Comparison of ENCODE assay signal across 28 mouse cellular contexts in genomic region chr11:51044776-51045175, GRCm38 (mm10). TPM values are rescaled to one million over a fixed set of nuclear protein-coding genes. Genes with fewer than 3 reads are reported as not detected.
"Had no signal": no experiment of that assay in that cellular context is flagged by ENCODE, and none has a peak within 500 bp of the region (broad histone marks: within the 10 kb centered on the region; RNA-seq: fewer than 3 reads in every experiment).

No protein-coding gene starts in this region.

RNA-seq across cellular contexts. Expression of gene Olfr1375, which starts 3.1 kb away (rescaled TPM):
- polyA plus RNA-seq: limb, embryonic 10.5 days; limb, embryonic 11.5 days; limb, embryonic 12.5 days; limb, embryonic 13.5 days; limb, embryonic 14.5 days; limb, embryonic 15.5 days; liver, adult 2 months; liver, embryonic 11.5 days; liver, embryonic 14.5 days; liver, embryonic 15.5 days; liver, postnatal 0 days; lung, adult 2 months; lung, embryonic 14.5 days; lung, embryonic 15.5 days; lung, embryonic 16.5 days; lung, postnatal 0 days; macrophage; midbrain, embryonic 10.5 days; midbrain, embryonic 11.5 days; midbrain, embryonic 12.5 days; midbrain, embryonic 13.5 days; midbrain, embryonic 14.5 days; midbrain, embryonic 15.5 days; midbrain, embryonic 16.5 days; midbrain, postnatal 0 days; myocyte; neural tube, embryonic 11.5 days; neural tube, embryonic 12.5 days had no signal

RNA-seq across cellular contexts. Expression of gene Olfr54, which starts 30.7 kb away (rescaled TPM):
- polyA plus RNA-seq: limb, embryonic 10.5 days; limb, embryonic 11.5 days; limb, embryonic 12.5 days; limb, embryonic 13.5 days; limb, embryonic 15.5 days; liver, adult 2 months; liver, embryonic 11.5 days; liver, embryonic 14.5 days; liver, embryonic 15.5 days; liver, postnatal 0 days; lung, adult 2 months; lung, embryonic 14.5 days; lung, embryonic 15.5 days; lung, embryonic 16.5 days; lung, postnatal 0 days; macrophage; midbrain, embryonic 10.5 days; midbrain, embryonic 11.5 days; midbrain, embryonic 12.5 days; midbrain, embryonic 13.5 days; midbrain, embryonic 14.5 days; midbrain, embryonic 15.5 days; midbrain, embryonic 16.5 days; midbrain, postnatal 0 days; myocyte; neural tube, embryonic 11.5 days; neural tube, embryonic 12.5 days had no signal

RNA-seq across cellular contexts. Expression of gene Olfr51, which starts 41.4 kb away (rescaled TPM):
- polyA plus RNA-seq: limb, embryonic 10.5 days; limb, embryonic 11.5 days; limb, embryonic 12.5 days; limb, embryonic 13.5 days; limb, embryonic 14.5 days; limb, embryonic 15.5 days; liver, adult 2 months; liver, embryonic 11.5 days; liver, embryonic 14.5 days; liver, embryonic 15.5 days; liver, postnatal 0 days; lung, adult 2 months; lung, embryonic 14.5 days; lung, embryonic 15.5 days; lung, embryonic 16.5 days; lung, postnatal 0 days; macrophage; midbrain, embryonic 10.5 days; midbrain, embryonic 11.5 days; midbrain, embryonic 12.5 days; midbrain, embryonic 13.5 days; midbrain, embryonic 14.5 days; midbrain, embryonic 15.5 days; midbrain, embryonic 16.5 days; midbrain, postnatal 0 days; myocyte; neural tube, embryonic 11.5 days; neural tube, embryonic 12.5 days had no signal
